Mouse (Mus musculus) cerebellum, adult 11 months (tissue): Measurements from ENCODE around the gene Wdfy3.
A peak's percentile ranks its signal among the peaks of the same experiment; 100 is the strongest.
"Not testable (repeated sequence)": the region's sequence is repeated elsewhere in the genome, so short reads cannot be mapped to it uniquely, and the experiment has no call there.

Source experiments
- DNase-seq: peaks from one replicate; pipeline ENCODE4 v3.0.0; 2022

The Wdfy3 gene

GRCm38 (mm10) chr5:101996036-101996735 lies 73.5 kb downstream of the Wdfy3 start:
- DNase-seq, result no peak

GRCm38 (mm10) chr5:101995451-101995995 lies 74.2 kb downstream of the Wdfy3 start:
- no peak for DNase-seq

- DNase-seq, result no peak
These were observed 75.7 kb downstream of the Wdfy3 start for GRCm38 (mm10) chr5:101993996-101994395.

DNA sequence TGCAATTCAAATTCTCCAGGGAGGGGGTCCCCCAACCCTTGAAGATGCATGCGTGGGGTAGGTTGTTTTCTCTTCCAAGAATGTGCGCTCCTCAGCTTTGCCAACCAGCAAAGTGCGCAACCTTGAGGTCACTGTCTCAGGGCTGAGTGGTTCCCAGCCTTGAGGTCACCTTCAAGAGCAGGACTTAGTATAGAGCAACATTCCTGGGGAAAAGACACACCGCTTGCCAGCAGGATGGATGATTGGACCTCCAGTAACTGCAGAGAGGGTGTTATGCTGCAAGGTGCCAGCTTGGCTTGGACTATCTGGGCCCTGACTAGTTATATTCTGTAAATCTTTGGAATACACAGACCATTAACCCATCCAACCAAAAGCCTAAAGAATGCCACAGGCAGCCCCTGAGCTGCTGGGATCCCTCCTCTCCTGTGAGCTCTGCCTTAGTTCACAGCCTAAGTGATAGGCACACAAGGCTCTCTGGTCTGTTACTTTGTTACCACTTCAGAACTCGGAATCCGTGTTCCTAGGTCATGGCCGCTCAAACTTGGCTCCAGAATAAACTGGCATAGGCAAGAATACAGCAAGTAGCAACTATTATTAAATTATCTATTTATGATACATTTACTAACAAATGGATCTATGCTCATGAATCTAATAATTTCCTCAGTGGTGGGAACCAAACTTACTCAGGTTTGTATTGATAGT lies 76.6 kb downstream of the Wdfy3 start:
- no peak for DNase-seq

GRCm38 (mm10) chr5:101990298-101990845 lies 79.3 kb downstream of the Wdfy3 start:
- DNase-seq, result no peak

GRCm38 (mm10) chr5:101988476-101988875 lies 81.2 kb downstream of the Wdfy3 start:
- DNase-seq, result no peak

GRCm38 (mm10) chr5:101986694-101987093 lies 83.0 kb downstream of the Wdfy3 start:
- no peak for DNase-seq

DNA sequence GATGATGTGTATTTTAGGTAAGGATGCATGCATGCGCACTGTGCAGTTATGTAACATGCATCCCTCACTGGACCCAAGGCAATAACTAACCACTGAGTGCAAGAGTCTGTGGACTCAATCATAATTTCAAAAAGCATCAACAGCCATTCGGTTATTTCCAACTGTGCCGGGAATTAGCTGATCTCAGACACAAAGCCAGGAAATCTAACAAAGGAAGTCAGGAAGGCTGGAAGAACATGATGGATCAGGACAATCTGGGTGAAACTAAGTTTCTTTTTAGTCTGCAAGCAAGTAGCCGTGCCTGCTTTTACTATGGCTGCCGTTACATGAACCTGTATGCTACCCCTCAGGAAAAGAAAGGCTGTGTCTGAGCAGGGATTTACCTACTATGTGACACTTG lies 87.5 kb downstream of the Wdfy3 start:
- DNase-seq, result no peak

DNA sequence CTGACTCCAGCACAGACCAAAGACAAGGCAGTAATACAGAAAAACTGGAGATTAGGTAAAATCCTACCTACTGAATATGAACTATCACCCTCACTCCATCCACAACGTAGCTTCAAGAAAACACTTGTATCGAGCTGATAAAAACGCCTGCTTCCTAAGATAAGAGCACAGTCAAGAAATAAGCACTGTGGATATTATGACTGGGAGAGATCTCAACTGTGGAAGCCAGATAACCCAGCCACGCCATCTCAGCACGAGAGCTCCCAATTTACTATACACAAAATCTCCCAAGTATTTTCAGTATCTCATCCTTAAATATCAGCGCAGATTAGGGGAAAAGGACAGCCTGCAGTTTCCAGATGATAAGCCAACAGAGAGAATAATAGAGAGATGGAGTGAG lies 90.1 kb downstream of the Wdfy3 start:
- no peak for DNase-seq

DNA sequence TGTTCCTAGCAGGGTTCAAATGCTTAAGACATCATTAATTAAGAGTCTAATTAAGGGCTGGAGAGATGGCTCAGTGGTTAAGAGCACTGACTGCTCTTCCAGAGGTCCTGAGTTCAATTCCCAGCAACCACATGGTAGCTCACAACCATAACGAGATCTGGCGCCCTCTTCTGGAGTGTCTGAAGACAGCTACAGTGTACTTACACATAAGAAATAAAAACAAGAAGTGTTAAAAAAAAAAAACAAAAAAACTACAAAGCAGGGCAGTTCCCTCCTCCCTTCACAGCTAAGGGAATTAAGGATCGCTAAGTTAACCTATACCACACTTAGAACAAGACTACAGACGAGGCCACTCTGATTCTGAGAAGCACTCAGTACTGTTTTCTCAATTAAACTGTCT lies 97.1 kb downstream of the Wdfy3 start:
- not testable (repeated sequence) for DNase-seq

GRCm38 (mm10) chr5:101968153-101968851 lies 101.4 kb downstream of the Wdfy3 start:
- no peak for DNase-seq

GRCm38 (mm10) chr5:101967832-101968152 lies 101.9 kb downstream of the Wdfy3 start:
- no peak for DNase-seq

GRCm38 (mm10) chr5:101962824-101963223 lies 106.9 kb downstream of the Wdfy3 start:
- DNase-seq, result no peak

DNA sequence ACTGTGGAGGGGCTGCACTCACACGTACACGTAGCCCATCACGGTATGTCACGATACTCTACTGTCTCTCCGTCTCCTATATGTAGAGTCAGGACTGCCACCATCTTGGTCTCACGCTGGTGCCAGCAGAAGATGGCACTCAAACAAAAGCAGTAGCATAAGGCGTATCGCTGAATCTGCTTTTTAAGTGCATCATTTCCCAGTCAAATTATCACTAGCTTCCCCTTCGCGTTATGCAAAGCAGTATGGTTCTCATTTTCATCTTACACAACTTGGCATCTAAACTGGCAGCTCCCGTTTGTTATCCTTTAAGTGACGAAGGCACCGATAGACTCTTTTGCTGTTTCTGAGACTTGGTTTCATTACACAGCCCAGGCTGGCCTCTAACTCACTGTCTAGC lies 110.4 kb downstream of the Wdfy3 start:
- no peak for DNase-seq

GRCm38 (mm10) chr5:101958941-101959340 lies 110.8 kb downstream of the Wdfy3 start:
- no peak for DNase-seq

GRCm38 (mm10) chr5:101957419-101957818 lies 112.3 kb downstream of the Wdfy3 start:
- no peak for DNase-seq

DNA sequence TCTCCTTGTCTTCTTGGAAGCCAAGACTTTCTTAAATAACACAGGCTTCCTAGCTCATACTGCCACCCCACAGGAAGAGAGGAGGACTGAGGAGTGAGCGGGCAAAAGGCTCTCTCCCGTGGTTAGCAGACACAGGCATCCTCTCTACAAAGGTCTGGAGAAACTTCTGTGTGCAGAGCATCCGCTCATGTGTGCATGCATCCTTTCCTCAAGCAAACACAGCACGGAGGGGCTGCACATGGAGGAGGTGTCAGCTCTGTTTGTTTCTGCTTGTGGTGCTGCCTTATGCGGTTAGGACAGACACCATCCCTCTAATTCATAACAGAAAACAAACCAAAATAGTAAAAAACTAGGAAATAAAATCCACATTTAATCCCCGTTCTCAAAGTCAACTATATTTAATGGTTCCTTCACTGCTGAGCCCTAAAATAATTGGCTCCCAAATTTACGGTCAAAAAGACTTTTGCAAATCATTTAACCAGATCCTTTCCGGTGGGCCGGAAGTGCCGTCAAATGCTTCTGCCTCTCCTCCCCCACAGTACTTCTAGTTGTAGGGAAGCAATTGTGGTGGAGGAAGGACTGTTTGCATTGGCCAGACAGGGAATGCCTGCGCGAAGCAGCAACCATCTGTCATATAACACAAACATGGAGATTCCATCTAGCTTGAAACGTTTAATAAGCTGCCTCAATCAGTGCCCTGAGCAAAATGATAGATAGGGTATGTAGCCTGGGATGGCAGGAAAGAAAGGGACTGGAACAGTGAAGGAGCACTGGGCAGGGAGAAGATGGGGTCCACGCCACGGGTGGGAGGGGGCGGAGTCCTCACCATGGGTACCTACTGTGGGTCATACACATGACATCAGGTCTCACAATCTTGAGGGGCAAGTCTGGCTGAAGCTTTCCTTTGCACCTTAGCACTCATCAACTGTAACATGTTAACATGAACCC lies 115.1 kb downstream of the Wdfy3 start:
- no peak for DNase-seq

- DNase-seq, result no peak
These were observed 117.8 kb downstream of the Wdfy3 start for GRCm38 (mm10) chr5:101951918-101952317.

GRCm38 (mm10) chr5:101949323-101949722 lies 120.4 kb downstream of the Wdfy3 start:
- DNase-seq, result no peak

DNA sequence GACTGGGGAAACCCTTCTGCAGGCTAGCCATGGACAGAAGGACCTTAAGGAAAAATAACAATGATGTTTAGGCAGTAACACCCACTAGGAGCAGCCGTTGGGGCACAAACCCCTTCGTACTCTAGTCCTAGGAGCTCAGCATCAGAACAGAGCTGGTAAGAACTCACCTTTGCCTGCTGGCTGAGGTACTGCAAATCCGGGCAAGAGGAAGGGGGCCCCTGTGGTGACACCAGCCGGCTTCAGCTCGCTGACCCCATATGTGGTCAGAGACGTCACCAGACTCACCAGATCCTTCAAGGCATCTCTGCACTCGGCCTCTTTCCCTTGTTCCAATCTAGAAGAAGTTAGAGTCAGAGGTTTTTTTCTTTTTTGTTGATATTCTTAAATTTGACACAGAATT lies 121.1 kb downstream of the Wdfy3 start:
- DNase-seq, result peak; percentile 67

GRCm38 (mm10) chr5:101945731-101946130 lies 124.0 kb downstream of the Wdfy3 start:
- DNase-seq, result no peak

DNA sequence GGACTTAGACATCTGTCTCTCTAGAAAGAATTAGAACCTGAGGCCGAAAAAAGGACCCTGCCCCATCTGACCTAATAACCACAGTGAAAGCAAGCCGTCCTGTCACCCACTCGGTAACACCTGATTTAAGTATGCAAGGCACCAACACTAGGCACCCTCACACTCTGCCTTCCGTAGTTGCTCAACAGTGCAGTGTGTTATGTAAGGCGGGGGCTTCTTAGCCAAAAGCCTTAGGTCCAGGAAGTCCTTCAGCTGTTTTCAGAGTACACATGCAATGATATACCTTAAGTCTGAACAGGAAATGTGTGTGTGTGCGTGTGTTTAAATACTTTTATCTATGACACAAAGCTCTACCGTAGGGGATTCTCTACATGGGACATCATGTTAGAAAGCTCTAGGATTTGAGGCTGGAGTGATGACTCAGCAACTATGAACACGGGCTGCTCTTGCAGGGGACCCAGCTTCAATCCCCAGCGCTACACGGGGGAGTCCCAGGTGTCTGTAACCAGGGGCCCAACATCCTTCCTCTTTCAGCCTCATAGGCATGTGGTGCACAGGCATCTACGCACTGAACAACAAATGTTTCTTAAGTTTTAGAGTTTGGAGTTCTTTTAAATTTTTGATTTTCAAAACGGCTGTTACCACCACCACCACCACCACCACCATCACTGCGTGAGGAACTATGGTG lies 131.7 kb downstream of the Wdfy3 start:
- no peak for DNase-seq
